Mouse (Mus musculus) lung, postnatal 0 days (tissue): ENCODE data around the gene Cemip.

Source experiments
- CTCF ChIP-seq: IDR thresholded peaks from 2 replicates; pipeline ENCODE4 v1.5.1; 2016; ENCODE audit warnings: antibody characterized with exemption, mild to moderate bottlenecking
- EP300 ChIP-seq: IDR thresholded peaks from 2 replicates; pipeline ENCODE4 v1.6.1; 2016; ENCODE audit warnings: antibody characterized with exemption, mild to moderate bottlenecking, control low read depth

GRCm38 (mm10) chr7:84001516-84001915, 84.8 kb downstream of the Cemip start:
- no peak for TF ChIP-seq EP300
- TF ChIP-seq CTCF = no peak
